Mouse (Mus musculus): ENCODE results near the gene Plp2.

Gene Plp2

DNA sequence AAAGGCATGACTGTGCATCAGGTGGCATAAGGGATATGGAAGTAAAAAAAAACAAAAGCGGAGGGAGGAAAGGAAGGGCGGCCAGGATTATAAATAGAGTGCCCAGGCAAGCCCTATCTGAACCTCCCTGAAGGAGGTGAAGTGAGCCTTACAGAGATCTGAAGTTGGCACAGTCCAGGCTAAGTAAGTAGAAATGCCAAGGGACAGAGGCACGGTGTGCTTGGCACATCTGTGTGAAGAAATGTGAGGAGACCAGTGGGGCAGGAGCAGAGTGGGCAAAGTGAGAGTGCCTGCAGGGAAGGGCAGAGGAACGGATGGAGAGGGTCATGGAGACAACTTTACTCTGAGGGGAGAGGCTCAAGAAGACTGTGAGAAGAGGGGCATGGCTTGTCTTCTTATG lies 10.1 kb downstream of the Plp2 start:
- no peak for DNase-seq

DNA sequence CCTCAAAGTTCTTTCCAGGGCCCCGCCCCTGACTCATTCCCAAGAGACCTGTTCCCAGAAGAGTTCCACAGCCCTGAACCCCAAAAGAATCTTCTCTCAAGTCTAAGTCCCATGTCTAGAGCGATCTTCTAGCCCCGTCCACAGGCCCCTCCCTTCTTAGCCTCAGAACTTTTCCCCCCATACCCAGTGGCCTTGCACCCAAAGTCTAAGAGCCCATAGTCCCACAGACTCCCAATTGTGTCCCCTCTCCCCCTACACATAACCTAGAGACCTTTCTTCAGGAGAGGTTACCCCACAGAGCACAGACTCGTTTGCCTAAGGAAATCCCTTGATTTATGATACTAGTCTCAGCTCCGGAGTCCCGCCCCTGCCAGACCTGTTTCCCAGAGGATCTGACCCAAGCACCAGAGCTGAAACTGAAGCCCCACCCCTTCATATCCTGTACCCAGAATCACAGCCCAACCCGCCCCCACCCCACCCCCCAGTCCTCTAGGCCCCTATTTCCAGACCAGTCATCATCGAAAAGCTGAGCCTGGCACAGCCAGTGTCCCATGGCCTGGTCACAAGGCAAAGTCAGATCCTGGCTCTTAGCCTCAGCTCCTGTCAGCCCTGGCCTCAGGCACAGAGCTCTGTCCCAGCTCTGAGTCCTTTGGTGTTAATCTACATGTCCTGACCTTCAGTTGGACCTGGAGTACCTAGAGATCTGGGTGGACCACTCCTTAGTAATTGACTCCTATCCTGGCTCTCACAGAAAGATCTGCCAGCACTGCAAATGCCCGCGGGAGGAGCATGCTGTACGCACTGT lies 12.2 kb downstream of the Plp2 start:
- DNase-seq: no peak

DNA sequence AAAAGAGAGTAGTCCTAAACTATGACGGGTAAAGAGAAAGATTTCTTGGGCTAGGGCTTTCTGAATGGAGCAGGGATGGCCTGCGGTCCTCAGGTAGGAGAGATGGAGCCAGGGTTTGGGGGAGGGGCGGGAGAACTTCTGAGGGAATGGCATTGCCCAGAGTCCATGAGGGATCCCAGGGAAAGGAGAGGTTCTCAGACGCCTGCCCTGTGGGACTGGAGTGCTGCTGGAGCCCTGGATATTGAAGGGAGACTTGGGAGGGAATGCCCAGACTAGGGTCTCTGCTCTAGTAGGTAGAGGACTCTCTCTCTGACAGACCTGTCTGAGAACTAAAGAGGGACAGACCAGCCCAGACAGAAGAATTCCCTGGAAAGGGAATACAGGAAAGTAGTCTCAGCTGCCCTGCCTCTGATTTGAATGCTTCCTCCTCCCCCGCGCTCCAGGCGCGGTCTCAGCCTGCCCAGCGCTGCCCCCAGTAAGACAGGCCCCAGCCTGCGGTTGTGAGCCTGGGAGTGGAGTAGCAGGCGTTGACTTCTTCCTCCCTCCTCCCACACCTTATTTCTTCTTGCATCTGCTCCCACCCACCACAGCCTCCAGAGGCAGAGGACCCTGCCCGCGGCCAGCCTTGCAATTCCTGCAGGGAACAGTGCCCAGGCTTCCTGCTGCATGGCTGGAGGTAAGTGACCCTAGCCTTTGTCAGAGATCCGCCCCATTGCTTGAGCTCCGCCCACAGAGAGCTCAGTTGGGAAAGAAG lies 13.0 kb downstream of the Plp2 start:
- DNase-seq: no peak

DNA sequence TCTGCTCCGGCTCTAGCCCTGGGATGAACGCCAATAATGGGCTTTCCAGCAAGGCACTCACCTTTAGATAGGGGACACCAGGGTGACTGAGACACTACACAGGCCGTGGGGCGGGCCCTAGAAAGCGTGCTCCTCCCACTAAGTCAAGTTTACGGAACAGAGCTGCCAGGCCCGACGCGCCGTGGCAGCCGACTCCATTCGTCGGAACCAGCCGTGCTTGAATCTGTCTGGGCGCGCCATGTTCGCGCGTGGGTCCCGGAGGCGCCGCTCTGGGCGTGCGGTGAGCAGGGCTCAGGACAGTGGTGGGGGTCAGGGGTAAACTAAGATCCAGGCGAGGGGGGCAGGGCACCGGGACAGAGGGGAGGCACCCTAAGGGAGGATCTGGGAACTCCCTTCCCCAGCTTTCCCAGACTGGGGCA lies 14.0 kb downstream of the Plp2 start, which contains the start of gene Prickle3:
TSS of gene Prickle3 (plus strand) at position 40 of the 419 bp plus-strand sequence.
- DNase-seq: peak; percentile 40

DNA sequence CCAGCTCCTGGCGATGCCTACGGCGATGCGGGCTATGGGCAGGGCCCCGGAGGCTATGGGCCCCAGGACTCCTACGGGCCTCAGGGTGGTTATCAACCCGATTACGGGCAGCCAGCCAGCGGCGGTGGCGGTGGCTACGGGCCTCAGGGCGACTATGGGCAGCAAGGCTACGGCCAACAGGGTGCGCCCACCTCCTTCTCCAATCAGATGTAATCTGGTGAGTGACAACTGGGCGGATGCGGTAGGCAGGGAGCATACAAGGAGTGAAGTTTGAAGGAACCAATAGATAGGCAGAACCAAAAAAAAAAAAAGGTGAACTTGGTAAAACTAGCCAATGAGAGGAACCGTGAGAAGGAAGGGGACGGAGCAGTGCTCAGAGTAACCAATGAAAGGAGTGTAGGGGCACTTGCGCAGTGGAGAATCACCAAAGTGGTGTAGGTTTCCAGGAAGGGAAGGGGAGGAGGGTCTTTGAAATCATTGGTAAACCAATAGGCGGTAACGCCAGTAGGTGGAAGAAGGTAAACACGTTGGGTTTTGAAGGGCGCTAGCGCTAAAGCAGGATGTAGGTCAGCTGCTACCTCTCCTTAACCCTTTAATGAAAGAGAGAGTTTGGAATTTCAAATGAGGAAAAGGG lies 22.4 kb downstream of the Plp2 start:
- peak; percentile 70 for DNase-seq

DNA sequence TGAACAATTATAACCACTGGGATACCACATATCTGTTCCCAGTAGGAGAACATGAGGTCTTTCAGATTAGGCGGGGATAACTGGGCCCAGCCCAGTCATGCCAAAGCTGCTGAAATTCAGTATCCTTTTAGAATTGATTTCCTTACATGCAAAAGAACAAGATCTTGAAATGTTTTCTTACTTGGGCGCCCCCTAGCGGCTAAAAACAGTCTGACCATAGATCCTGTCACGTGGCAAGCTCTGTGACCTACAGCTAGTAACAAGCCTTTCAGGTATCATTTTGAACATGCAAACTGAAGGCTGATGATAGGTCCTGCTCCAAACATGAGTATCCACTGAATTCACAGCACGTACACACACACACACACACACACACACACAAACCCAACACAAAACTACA lies 25.8 kb downstream of the Plp2 start:
- DNase-seq: peak; percentile 71

DNA sequence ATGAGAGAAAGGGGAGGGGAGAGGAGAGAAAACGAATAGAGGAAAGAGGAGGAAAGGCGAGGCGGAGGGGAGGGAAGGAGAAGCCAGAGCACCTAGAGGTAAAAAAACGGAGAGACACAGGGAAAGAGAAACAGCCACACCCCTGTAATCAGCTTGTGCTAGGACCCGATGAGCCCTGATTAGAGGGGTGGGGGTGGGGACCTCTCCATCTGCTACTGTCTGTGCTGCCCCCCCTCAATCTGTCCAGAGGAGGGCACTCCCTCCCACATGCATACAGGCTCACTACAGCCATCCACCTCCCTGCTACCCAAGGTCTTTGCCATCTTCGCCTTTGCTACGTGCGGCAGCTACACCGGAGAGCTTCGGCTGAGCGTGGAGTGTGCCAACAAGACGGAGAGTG lies 30.4 kb downstream of the Plp2 start:
- peak; percentile 47 for DNase-seq

DNA sequence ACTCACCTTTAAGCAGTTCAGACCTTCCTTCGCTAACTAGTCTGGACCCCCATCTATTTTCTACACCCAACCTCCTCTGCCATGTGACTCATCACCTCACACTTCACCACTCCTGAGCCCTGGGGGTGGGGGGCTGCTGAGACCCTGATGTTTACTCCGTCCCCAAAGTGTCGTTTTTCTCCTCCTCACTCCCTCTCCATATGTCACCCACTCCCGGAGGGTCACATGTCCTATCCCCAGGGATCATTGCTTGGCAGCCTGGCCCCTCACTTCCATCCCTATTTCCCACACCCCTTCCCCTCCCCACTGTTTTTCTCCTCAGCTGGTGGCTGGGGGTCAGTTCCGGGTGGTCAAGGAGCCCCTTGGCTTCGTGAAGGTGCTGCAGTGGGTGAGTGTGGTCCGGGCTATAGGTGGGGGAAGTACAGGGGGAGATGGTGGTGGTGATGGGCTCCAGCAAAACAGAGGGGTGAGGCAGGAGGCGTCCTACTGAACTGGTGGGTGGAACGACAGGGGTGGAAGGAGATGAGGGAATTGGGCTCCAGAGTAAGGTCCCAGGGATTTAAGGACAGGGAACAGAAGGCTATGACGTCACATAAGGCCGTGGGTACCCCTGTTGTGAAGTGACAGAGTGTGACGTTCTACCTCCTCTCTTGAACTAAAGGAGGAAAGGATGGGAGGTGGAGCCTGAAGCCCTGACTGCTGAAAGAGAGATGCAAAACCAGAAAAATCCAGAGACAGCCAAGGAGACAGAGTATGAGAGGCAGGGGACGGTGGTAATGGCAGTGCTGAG lies 31.5 kb downstream of the Plp2 start:
- peak; percentile 57 for DNase-seq

DNA sequence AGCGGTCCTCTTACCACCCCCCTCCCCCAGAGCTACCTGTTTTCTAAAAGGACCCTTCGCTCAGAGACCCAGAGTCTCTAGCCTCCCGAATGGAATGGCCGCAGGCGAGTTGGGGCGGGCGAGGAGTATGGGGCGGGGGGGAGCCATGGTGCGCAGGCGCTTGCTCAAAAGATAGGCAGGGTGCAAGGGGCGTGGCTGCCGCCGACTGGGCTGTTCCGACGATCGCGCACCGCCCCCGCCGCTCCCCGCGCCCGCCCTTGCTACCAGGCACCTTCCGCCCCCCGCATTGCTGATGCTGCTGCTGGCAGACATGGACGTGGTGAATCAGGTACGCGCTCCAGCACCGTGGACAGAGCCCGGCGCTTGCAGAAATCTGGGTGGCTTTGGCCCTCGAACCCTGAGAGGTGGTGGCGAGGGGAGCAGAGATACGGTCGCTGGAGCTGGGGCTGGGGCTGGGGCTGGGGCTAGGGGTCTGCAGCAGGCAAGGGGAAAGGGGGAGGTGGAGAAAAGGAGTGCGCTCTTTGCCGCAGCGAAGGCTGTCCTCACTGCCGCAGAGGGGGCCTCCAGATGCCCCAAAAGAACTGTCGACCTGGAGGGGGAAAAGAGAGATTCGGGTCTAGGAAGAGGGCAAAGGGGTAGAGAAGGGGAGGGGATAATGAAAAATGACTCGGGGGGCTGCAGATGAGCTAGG lies 32.6 kb downstream of the Plp2 start, which contains the start of gene Syp:
TSS of gene Syp (plus strand) at position 71 of the 691 bp plus-strand sequence.
- DNase-seq: peak; percentile 92

DNA sequence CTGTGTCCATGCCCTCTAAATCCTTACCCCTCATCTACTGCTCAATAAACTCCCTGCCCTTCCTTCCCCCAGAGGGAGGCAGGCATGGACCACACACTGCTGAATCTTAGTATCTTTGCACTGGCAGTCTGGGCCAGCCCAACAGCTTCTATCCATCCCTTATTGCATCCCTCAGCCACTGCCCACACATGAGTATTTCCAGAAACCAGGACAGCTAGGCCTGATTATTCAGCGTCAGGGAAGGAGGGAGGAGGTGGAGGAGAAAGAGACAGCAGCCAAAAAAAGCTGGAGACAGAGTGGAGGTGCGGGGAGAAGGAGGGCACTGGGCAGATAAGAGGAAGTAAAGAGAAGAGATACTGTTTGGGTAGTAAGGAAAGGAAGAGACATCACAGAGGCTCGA lies 36.1 kb downstream of the Plp2 start:
- DNase-seq: no peak

DNA sequence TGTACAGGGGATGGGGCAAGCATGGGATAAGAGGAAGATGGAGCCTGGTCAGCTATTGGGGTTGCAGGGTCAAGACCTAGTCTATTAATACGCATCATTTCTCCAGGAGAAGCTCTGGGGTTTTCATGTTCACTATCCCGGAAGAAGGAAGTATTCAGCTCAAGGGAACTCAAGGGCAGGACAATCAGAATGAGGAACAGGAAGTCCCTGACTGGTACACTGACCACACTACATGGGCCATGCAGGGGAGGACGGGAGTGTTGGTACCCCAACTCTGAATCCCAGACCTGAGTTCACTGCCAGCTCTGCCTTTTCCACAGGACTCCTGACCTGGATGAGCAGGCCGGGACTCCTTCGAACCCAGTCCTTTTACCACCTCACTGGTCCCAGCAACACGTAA lies 38.6 kb downstream of the Plp2 start:
- DNase-seq: no peak

All from cerebellum, adult 11-12 months (tissue).